Mouse (Mus musculus) ovary, adult 10 weeks (tissue): ENCODE results near the gene Olfr1532-ps1. TPM values are rescaled to one million over a fixed set of nuclear protein-coding genes. Genes with fewer than 3 reads are reported as not detected.

Source experiments
- polyA plus RNA-seq: library from polyadenylated mRNA; stranded (reverse); fragments of 350-450 nt; fragmentation: Illumina TruSeq; extraction: RNeasy Lipid Tissue Mini Kit (QIAGEN cat#74804); gene quantifications from one replicate; pipeline ENCODE4 v1.2.3, GENCODE M21; 2014

Olfr1532-ps1 gene
- not detected for polyA plus RNA-seq

GRCm38 (mm10) chr7:106907676-106908075, at the start of gene Olfr1532-ps1:
Gene Olfr1532-ps1 (plus strand): TSS chr7:106908001.

GRCm38 (mm10) chr7:106862885-106863284, 44.9 kb upstream of the Olfr1532-ps1 start, which contains the start of gene Olfr704:
Gene Olfr704 (plus strand): TSS chr7:106863185.

GRCm38 (mm10) chr7:106876791-106877190, 31.0 kb upstream of the Olfr1532-ps1 start, which contains the start of gene Olfr705:
Gene Olfr705 (minus strand): TSS chr7:106876891.

GRCm38 (mm10) chr7:106888062-106888461, 19.7 kb upstream of the Olfr1532-ps1 start, which contains the start of gene Olfr706:
Gene Olfr706 (minus strand): TSS chr7:106888162.

GRCm38 (mm10) chr7:106901141-106901540, 6.7 kb upstream of the Olfr1532-ps1 start, which contains the start of gene Olfr707:
Gene Olfr707 (minus strand): TSS chr7:106901241.

GRCm38 (mm10) chr7:106932119-106932518, 24.3 kb downstream of the Olfr1532-ps1 start, which contains the start of gene Olfr709-ps1:
Gene Olfr709-ps1 (minus strand): TSS chr7:106932219.

GRCm38 (mm10) chr7:106948212-106948611, 40.4 kb downstream of the Olfr1532-ps1 start, which contains the start of gene Olfr710:
Gene Olfr710 (minus strand): TSS chr7:106948312.

GRCm38 (mm10) chr7:106963837-106964236, 56.0 kb downstream of the Olfr1532-ps1 start, which contains the start of gene Olfr6:
Gene Olfr6 (minus strand): TSS chr7:106963937.

Other genes with a start within 250 kb of the Olfr1532-ps1 start
- not detected for gene Olfr693, start 227.4 kb upstream of the Olfr1532-ps1 start, polyA plus RNA-seq
- gene Olfr694, start 216.2 kb upstream of the Olfr1532-ps1 start, polyA plus RNA-seq, result not detected
- gene Olfr695, start 191.6 kb upstream of the Olfr1532-ps1 start, polyA plus RNA-seq, result not detected
- gene Olfr697, start 165.6 kb upstream of the Olfr1532-ps1 start, polyA plus RNA-seq, result not detected
- not detected for gene Olfr698, start 152.6 kb upstream of the Olfr1532-ps1 start, polyA plus RNA-seq
- gene Olfr699, start 114.8 kb upstream of the Olfr1532-ps1 start, polyA plus RNA-seq, result not detected
- not detected for gene Olfr700, start 99.2 kb upstream of the Olfr1532-ps1 start, polyA plus RNA-seq
- gene Olfr701, start 93.9 kb upstream of the Olfr1532-ps1 start, polyA plus RNA-seq, result 0.14 TPM
- not detected for gene Olfr702, start 74.1 kb upstream of the Olfr1532-ps1 start, polyA plus RNA-seq
- not detected for gene Olfr703, start 64.6 kb upstream of the Olfr1532-ps1 start, polyA plus RNA-seq
- not detected for gene Olfr704, start 44.8 kb upstream of the Olfr1532-ps1 start, polyA plus RNA-seq
- not detected for gene Olfr705, start 31.1 kb upstream of the Olfr1532-ps1 start, polyA plus RNA-seq
- gene Olfr706, start 19.8 kb upstream of the Olfr1532-ps1 start, polyA plus RNA-seq, result not detected
- not detected for gene Olfr707, start 6.8 kb upstream of the Olfr1532-ps1 start, polyA plus RNA-seq
- gene Olfr709-ps1, start 24.2 kb downstream of the Olfr1532-ps1 start, polyA plus RNA-seq, result not detected
- not detected for gene Olfr710, start 40.3 kb downstream of the Olfr1532-ps1 start, polyA plus RNA-seq
- gene Olfr6, start 55.9 kb downstream of the Olfr1532-ps1 start, polyA plus RNA-seq, result not detected
- not detected for gene Olfr711, start 67.5 kb downstream of the Olfr1532-ps1 start, polyA plus RNA-seq
- not detected for gene Olfr2, start 98.1 kb downstream of the Olfr1532-ps1 start, polyA plus RNA-seq
- not detected for gene Olfr713, start 123.2 kb downstream of the Olfr1532-ps1 start, polyA plus RNA-seq
- not detected for gene Olfr714, start 163.0 kb downstream of the Olfr1532-ps1 start, polyA plus RNA-seq
- not detected for gene Olfr17, start 185.2 kb downstream of the Olfr1532-ps1 start, polyA plus RNA-seq
- not detected for gene Olfr715b, start 202.4 kb downstream of the Olfr1532-ps1 start, polyA plus RNA-seq
- gene Olfr715, start 223.1 kb downstream of the Olfr1532-ps1 start, polyA plus RNA-seq, result not detected
- gene Olfr716, start 230.3 kb downstream of the Olfr1532-ps1 start, polyA plus RNA-seq, result not detected